Mouse (Mus musculus) thymus, postnatal 4 days (tissue): Measurements from ENCODE around the gene Psmd4.
"Not testable (repeated sequence)": the region's sequence is repeated elsewhere in the genome, so short reads cannot be mapped to it uniquely, and the experiment has no call there.

Source experiments
- DNase-seq: peaks from one replicate; pipeline ENCODE4 v3.0.0; 2021

The Psmd4 gene

DNA sequence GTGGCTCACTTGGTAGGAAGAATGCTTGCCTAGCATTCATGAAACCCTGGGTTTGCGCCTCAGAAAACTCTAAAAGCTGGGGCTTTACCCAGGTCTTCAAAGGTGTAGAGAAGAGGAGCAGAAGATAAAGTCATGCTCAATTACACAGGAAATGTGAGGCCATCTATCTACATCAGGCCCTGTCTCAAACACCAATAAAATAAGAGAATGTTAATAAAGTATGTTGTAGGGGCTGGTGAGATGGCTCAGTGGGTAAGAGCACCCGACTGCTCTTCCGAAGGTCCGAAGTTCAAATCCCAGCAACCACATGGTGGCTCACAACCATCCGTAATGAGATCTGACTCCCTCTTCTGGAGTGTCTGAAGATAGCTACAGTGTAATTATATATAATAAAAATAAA is 21.5 kb downstream of the Psmd4 start:
- not testable (repeated sequence) for DNase-seq

DNA sequence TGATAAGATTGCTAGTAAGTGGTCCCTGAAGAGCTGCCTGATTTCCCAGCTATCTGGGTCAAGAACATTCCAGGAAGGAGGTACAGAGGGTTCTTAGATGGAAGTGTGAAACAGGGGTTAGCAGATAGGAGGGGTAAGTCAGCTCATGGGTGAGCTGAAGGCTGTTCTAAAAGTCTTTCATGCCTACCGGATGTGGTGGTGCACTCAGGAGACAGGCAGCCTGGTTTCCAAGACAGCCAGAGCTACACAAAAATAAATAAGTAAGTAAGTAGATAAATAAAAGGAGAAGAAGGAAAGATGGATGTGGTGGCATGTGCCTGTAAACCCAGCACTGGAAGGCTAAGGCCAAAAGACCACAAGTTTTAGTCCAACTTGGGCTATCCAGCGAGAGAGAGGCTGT is 23.7 kb downstream of the Psmd4 start:
- no peak for DNase-seq

DNA sequence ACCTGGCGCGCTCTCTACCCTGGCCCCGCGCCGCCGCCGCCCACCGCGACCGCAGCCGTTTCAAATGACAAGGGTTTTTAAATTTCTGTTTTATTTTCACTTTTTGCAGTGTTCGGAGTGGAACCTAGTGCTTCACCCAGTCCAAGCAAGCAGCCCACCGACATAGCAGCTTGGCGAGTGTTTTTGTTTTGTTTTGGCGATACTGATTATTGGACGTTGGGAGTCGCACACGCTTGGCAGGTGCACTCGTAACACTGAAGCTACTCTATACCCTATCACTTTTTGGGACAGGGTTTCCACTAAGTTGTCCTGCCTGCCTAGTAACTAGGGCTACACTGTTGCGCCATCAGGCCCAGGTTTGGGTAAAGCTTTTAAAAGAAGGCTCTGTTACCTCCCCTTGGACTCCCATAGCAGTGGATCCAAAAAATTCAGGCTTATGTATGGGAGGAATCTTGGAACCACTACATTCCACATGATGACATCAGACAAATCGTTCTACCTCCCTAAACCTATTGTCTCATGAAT is 25.8 kb downstream of the Psmd4 start:
- DNase-seq: no peak

DNA sequence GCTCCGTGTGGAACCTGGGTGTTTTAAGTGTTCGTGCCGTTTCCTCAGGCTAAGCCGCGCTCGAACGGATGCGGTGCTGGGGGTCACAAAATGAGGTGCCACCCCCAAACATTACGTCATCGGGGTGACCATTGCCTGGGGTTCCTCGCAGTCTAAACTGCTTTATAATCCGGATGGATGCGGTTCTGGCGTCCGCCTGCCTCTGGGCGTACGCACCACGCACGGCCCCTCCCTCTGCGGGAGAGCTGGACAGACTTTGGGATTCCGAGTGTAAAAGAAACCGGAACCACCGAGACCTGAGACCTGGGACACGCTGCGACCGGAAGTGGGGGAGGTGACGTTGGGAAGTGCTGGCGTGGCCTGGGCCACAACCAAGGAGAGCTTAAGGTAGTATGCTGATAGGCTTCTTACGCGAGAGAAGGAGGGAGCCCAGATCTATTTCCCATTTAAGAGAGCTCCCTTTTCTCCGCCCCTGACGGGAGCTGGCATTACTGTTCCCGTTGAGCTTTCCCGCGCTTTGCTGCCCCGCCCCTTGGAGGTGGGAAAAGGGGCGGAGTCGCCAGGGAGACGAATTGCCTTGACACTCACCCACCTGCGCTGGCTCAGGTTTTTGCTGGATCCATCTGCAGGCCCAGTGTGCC is 26.4 kb downstream of the Psmd4 start:
- DNase-seq: peak; percentile 91

DNA sequence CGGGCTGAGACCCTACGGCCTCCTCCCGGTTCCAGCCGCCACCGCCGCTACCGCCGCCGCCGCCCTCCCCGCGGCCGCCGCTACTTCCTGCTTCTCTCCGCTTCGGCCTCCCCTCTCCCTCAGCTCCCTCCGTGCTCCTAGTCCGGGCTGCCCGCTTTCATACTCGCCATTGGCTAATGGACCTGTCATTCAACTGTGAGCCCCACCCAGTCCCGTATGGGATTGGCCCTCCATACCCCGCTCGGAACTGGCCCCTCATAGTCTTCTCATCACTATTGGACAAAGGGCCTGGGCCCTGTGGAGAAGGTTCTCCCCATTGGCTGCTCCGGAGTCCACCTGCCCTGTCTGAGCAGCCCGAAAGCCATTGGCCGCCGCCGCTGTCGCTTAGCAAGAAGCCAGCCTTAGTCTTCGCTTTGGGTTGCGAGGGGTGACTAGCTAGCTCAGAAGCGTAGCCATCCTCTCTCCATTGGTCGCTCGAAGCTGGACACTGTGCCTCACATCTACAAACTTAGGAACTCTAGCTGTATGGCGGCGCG is 27.0 kb downstream of the Psmd4 start, which contains the start of gene Zfp687:
TSS of gene Zfp687 (minus strand) at position 112 of the 536 bp plus-strand sequence.
- DNase-seq: peak; percentile 98

DNA sequence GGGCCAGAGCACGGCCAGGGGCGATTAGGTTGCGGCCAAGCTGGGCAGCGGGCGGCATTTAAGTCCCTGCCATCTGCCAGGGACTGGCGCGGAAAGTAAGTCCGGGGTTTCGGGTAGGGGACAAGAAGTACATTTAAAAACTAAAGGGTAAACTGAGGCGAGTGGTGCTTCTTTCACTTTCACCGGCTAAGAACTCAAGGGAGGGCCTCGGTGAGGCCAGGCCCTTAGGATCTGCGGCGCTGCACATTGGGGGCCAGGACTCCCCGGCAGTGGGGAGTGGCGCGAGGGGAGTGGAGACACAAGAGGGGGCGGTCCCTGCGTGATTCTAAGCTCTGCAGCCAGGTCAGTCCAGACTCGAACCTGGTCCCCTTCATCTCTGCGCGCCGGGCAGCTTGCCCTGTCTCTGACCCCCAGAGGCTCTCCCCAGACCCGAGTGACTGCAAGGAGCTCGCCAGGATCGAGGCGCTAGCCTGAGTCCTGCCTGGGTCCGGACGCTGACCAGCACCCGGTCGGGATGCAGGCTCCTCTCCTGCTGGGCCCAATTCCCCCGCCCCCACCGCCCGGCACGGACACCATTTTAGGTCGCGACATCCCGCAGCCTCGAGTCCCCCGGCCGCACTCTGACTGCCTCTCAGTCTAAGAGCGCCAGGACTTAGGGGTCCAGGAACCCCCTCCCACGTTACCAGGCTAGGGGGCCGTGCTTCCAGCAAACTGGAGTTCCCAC is 27.8 kb downstream of the Psmd4 start:
- DNase-seq: peak; percentile 66

DNA sequence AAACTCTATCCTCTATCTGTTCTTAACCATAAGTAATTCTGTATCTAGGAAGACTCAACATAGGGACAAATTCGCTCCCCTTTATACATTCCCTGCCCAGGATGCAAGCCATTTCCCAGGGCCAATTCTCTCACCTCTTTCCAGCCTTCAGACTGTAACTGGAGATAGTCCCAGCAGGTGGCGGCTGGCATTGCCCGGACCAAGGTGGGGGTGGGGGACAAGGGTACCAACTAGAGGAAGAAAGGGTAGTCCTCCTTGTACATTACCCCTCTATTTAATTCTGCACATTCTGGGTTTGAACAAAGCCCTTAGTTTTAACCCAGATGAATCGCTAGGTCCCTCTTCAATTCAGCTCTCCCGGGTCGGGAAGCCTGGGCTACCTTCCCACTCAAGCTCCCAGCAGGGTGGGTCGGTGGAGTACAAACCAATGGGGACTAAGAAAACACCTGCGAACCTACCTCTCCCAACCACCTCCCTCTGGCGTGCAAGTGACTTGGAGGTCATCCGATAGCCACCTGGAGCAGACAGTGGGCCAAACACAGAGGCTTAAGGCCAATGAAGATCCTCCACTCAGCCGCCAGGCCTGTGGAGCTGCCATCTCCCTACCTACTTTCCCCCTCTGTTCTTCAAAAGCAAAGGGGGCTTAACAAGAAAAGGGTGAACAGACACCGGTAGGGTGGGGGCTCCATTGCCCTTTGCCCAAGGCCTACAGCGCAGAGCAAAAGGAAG is 28.6 kb downstream of the Psmd4 start:
- DNase-seq: peak; percentile 33

DNA sequence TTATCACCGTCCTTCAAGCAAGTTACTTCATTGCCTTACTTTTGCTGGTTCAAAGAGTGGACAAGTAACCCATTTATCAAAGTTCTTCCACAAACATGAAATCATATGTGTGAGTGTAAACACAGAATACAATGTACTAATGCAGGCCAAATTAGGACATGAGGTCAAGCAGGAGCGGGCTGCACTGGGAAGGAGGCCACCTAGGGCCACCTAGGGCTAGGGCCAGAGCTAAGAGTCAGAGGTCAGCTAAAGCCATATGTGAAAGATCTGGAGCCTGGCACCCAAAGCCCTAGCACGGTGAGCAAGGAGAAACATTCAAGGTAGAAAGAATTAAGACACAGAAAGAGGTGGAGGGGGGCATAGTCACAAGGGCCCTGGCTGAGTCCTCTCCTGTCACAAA is 29.4 kb downstream of the Psmd4 start:
- no peak for DNase-seq

DNA sequence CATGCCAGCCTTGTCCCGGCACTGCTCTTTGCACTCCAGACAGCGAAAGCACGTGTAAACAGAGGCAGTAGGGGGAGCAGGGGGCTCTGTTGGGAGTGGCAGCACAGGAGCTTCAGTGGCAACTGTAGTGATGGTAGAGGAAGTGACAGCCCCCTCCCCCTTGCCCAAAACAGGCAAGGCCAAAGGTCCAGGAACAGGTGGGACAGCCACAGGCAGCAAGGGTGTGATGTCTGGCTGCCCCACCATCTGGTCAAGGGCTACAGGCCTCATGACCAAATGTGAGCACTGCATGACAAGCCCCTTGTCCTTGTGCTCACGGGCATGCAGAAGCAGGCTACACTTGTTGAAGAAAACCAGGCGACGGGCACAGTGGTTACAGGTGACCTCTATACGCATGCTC is 32.0 kb downstream of the Psmd4 start:
- no peak for DNase-seq

DNA sequence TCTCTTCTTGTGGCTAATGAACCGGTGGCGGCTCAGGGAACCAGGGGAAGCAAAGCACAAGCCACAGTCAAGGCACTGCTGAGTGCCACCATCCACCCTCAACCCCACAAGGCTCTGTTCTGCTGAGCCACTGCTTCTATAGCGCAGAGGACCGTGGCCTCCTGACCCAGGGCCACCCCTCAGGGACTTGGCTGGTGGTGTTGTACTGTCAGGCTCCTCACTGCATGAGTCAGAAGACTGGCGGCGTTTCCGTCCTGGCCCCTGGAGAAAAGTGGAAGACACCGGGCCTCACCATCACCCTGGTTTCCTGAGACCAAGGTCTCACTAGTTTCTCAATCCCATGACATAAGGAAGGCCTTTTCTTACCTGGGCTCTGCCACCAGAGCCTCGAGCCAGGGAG is 34.7 kb downstream of the Psmd4 start:
- no peak for DNase-seq

DNA sequence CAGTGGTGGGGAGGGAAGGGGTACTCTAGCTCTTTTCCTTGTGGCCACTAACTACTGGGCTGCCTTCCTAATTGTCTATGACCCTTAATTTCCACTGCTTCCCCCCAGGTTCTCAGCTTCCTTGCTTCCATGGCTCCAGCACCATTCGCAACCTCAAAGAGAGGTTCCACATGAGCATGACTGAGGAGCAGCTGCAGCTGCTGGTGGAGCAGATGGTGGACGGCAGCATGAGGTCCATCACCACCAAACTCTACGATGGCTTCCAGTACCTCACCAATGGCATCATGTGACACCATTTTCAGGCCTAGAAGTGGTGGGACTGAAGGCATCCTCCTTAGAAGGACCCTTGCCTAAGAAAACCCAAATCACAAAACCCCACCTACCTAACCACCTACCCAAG is 36.8 kb downstream of the Psmd4 start:
- no peak for DNase-seq

DNA sequence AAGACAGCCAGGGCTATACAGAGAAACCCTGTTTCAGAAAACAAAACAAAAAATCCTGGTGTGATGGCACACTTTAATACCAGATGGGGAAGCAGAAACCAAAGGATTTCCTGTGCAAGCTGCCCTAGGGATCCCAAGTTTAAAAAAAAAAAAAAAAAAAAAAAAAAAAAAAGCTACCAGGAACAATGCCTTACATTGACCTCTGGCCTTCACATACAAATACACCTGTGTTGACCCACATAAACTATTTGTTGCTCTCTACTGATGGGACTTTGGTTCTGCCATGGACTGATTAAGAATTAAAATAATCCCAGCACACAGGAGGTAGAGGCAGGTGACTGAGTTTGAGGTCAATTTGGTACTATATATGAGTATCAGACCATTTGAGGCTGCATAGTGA is 39.1 kb downstream of the Psmd4 start:
- no peak for DNase-seq

DNA sequence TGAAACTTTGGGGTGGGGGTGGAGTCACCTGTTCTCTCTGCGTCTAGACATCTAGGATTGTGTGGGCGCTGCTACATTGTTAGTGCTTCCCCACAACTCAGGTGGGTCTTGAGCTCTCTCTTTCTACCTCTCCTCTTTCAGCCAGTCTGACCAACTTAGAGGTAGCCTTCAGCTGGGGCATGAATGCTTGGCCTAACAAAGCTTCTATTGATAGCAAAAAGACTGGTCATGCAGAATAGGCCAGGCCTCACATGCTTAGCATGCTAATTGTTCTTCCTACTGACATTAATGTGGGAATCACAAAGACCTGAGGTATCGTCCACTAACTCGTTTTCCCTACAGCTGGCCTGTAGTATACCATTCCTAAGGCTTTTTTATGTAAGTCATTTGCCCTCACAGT is 39.8 kb downstream of the Psmd4 start:
- DNase-seq: no peak

DNA sequence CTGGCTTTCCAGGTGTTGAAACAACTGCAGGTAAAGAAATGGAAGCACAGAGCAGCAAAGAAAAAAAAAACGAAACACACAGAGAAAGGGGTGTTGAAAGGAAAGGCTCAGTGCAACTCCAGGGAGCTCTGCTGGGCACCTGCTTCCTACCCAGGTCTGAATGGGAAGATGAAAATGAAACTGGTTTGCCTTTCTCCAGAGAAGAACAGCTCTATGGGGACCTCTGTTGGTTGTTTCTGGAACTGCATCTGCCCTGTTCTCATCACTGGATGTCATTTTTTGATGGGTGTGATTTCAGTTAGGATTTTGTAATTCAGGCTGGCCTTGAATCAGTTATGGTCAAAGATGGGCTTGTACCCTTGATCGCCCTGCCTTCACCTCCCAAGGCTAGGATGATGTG is 45.5 kb downstream of the Psmd4 start:
- DNase-seq: peak; percentile 93

DNA sequence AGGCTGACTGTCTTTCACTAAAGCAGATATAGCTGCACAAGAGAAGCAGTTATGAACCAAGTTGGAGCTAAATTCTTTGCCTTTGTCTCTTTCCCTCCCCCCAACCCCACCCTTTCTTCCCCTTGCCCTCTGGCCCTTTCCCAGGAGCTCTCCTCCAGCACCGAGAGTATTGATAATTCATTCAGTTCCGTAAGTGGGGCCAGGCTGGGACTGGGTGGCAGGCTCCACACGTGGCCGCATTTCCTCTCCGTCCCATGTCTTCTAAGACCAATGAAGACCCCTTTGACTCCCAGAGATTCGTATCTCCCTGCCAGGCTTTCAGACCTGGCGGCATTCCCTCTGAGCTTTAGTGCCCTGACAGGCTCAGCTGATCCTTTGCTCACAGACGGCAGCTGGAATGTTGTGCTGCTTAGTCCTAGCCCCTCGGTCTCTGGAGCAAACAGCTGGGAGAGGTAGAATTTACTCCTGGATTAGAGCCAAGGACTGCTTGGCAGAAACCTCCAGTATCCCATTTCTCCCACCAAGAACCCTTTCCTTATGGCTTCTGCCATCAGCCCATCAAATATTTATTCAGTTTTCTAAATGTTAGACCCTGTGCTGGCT is 53.2 kb downstream of the Psmd4 start:
- no peak for DNase-seq

DNA sequence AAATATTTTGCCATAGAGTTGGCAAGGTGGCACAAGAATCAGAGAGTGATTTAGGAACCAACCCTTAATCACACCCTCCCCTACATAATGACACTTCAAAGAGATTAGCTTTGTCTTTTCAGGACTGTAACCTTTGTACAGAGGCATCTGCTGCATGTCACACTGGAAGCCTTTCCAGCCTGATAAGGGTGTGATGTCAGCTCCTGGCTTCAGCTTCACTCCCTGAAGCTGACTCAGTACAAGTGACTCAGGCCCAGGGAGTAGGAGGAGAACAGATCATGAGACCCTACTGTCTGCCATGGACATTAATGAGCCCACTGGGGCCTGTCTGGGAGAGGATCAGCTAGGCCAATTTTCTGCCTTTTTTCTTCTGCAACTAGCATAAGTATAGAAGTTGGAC is 54.8 kb downstream of the Psmd4 start:
- DNase-seq: no peak

DNA sequence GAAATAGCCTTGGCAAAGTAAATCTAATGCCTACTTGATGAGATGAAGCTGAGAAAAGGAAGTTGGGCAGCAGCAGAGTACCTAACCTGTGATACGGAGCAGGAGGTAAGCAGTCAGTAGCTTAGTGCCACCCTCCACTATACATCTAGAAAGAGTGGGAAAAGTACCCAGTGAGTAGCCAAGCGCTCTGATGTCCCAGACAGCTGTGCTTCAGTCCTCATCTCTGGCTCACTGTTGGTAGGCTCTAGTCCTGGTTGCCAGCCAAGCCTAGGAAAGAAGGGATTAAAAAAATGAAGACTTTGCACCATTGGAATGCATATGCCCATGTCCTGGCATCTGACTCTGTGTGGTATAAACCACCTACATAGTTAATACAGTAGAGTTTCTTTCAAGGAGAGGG is 56.9 kb downstream of the Psmd4 start:
- DNase-seq: no peak

DNA sequence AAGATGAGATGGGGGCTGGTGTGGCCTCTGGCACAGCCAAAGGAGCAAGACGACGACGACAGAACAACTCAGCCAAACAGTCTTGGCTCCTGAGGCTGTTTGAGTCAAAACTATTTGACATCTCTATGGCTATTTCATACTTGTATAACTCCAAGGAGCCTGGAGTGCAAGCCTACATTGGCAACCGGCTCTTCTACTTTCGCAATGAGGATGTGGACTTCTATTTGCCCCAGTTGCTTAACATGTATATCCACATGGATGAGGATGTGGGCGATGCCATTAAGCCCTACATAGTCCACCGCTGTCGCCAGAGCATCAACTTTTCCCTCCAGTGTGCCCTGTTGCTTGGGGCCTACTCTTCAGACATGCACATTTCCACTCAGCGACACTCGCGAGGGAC is 58.1 kb downstream of the Psmd4 start:
- no peak for DNase-seq
